Mouse (Mus musculus): ENCODE measurements around the gene Kif22.

DNA sequence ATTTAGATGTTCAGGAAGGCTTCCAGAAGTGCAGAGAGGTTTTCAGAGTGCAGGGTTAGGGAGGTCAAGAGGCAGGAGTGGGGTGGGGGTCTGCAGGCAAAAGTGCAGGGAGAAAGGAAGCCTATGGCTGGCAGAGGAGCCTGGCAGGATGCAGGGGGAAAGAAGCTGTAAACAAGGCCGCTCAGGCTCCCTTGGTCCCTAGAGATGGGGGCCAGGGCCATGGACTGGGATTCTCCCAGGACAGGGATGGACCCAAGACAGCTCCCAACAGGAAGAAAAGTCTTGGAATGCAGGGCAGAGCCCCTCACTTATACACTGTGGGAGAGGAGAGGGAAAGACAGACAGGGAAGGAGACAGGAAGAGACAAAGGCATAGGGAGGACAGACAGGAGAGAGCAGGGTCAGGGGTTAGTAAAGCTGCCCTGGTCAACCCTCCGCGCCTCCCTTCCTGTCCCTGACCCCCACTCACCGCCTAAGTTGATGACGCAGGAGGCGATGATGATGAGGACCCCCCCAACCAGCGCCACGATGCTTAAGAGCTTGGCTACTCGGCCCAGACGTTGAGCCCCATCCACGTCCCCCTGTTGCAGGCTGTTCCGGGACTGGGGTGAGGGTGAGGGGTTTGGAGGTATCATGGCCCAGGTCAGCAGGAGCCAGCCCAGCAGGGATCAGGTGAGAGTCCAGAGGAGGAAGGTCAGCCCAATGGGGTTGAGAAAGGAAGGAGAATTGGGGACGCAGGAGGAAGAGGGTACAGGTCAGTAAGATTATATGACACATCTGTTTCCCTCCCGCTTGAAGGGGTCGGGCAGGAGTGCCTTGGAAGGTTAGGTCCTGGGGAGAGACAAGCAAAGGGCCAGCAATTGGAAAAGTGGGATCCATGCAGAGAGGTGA lies 23.6 kb downstream of the Kif22 start:
- TF ChIP-seq MAFK (IDR thresholded peaks at IDR 0.05; ENCODE audit: borderline replicate concordance, low read depth, low read length): no peak
- no peak for TF ChIP-seq ZKSCAN1 (IDR thresholded peaks at IDR 0.05; ENCODE audit: low read depth, low read length)
- no peak for TF ChIP-seq CHD2 (IDR thresholded peaks at IDR 0.05; ENCODE audit: low read length)
- TF ChIP-seq CTCF (IDR thresholded peaks at IDR 0.05 in 2 of 3, conservative IDR thresholded peaks at IDR 0.05 in 1 of 3; ENCODE audit: control insufficient read depth in 1 of 3, insufficient read depth in 1 of 3, low read depth in 2 of 3, low read length in 3 of 3, poor library complexity in 1 of 3, severe bottlenecking in 1 of 3): no peak
- TF ChIP-seq SMC3 (IDR thresholded peaks at IDR 0.05; ENCODE audit: low read depth, low read length): no peak
